Mouse (Mus musculus) neural tube, embryonic 12.5 days (tissue): ENCODE data around the gene Rcsd1. TPM values are rescaled to one million over a fixed set of nuclear protein-coding genes. Genes with fewer than 3 reads are reported as not detected.
A peak's percentile ranks its signal among the peaks of the same experiment; 100 is the strongest.

Experiments
- ATAC-seq: fragments of 200-750 bp; cut with Nextera tagmentation; 2 replicates; pipeline ENCODE4 v1.8.0; 2017; ENCODE audit warnings: low read depth, mild to moderate bottlenecking, moderate TSS enrichment, moderate library complexity; ENCODE audit not compliant: low FRiP score
- H3K27ac ChIP-seq: fragments of 300-500 bp; sonication (generic); 2 replicates; pipeline ENCODE4 v1.5.1; 2016
- H3K27me3 ChIP-seq: fragments of 300-500 bp; sonication (generic); replicated peaks from 2 replicates; pipeline ENCODE4 v1.6.1; 2016; ENCODE audit warnings: mild to moderate bottlenecking
- H3K36me3 ChIP-seq: fragments of 300-500 bp; sonication (generic); 2 replicates; pipeline ENCODE4 v1.6.1; 2016; ENCODE audit warnings: mild to moderate bottlenecking
- H3K4me1 ChIP-seq: fragments of 300-500 bp; sonication (generic); 2 replicates; pipeline ENCODE4 v1.6.1; 2016
- H3K4me2 ChIP-seq: fragments of 300-500 bp; sonication (generic); replicated peaks from 2 replicates; pipeline ENCODE4 v1.6.1; 2016; ENCODE audit warnings: mild to moderate bottlenecking
- H3K4me3 ChIP-seq: fragments of 300-500 bp; sonication (generic); 2 replicates; pipeline ENCODE4 v1.5.1; 2016
- H3K9ac ChIP-seq: fragments of 300-500 bp; sonication (generic); 2 replicates; pipeline ENCODE4 v1.6.1; 2016; ENCODE audit warnings: mild to moderate bottlenecking
- H3K9me3 ChIP-seq: fragments of 300-500 bp; sonication (generic); 2 replicates; pipeline ENCODE4 v1.6.1; 2016; ENCODE audit warnings: mild to moderate bottlenecking
- WGBS: fragments of 180-500 bp; shearing (Covaris S2); methylation state at CpG from one replicate; pipeline ENCODE4 v1.1.7; 2016; 5-methylcytosine and 5-hydroxymethylcytosine counted together
- polyA plus RNA-seq: library from polyadenylated mRNA; unstranded; fragments of >200 nt; fragmentation: Nextera tagmentation; extraction: Ambion mirVana; gene quantifications from 2 replicates; pipeline ENCODE4 v1.2.1, GENCODE M21; 2016

The Rcsd1 gene
- polyA plus RNA-seq, 1 experiment from 2014 or later: 15.2 TPM

DNA sequence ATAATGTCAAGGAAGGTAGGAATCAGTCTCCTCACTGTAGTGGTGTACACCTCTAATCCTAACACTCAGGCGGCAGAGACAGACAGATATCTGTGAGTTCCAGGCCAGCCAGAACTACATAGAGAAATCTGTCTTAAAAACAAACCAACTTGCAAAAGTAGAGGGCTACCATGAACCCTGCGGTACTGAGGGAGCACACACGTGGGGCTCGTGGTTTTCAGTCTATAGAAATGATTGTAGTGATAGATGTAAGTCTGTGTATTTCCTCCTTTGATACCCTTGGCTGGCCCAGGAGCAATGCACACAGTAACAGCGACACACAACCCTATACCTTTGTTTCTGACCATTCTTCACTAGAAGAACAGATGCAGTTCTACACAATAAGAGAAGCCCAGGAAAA lies 2.4 kb upstream of the Rcsd1 start:
- ATAC-seq: no peak
- Histone ChIP-seq H3K27me3 (peaks cover 21% of the 10 kb centered on the region), H3K4me3 (no peak overlapping the region), H3K27ac (no peak overlapping the region), H3K36me3 (no peaks in the 10 kb centered on the region), H3K9me3 (no peaks in the 10 kb centered on the region), H3K4me1 (peaks cover 15% of the 10 kb centered on the region), H3K4me2 (no peak overlapping the region), H3K9ac (no peak overlapping the region)
- 83% methylated on average over 5 of the region's 5 CpGs for WGBS

- Histone ChIP-seq H3K9ac (no peak overlapping the region), H3K4me2 (peak overlapping the region; percentile 100), H3K4me3 (no peak overlapping the region), H3K9me3 (no peaks in the 10 kb centered on the region), H3K4me1 (peaks cover 15% of the 10 kb centered on the region), H3K36me3 (no peaks in the 10 kb centered on the region), H3K27ac (no peak overlapping the region), H3K27me3 (peaks cover 41% of the 10 kb centered on the region)
- 36% methylated on average over 9 of the region's 9 CpGs for WGBS
- ATAC-seq: no peak
These were observed 724 bp downstream of the Rcsd1 start for GRCm38 (mm10) chr1:165708686-165709380.

DNA sequence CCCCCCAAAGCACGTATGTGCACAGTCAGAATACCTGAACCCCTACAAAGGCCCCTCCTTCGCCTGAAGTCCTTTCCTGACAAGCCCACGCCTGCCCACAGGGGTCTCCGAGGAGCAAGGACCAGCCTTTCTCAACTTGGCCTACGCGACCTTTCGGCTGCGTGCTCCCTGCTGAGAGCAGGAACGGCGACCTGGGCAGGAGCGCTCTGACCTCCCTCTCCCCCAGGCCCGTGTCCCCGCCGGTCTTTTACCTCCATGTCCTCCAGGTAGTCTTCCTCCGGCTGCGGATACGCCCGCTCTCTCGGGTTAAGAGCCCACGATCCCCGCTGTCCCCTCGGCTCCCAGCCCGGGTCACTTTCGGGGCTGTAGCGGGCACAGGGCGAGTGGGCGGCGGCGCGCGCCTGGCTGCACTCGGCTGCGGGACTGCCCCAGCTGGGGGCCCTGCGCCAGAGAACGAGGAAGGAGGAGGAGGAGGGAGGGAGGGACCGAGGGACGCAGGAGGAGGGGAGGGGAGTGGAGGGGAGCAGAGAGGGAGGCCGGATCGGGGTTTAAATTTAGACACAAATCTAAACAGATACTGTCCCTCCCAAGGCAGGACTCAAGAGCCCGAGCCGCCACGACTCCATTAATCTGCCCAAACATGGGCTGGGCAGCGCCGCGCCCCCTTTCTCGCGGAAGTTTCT lies 1.8 kb downstream of the Rcsd1 start:
- Histone ChIP-seq H3K27ac (no peak overlapping the region), H3K36me3 (no peaks in the 10 kb centered on the region), H3K9ac (peak overlapping the region; percentile 68), H3K4me3 (peak overlapping the region; percentile 61), H3K4me1 (peaks cover 19% of the 10 kb centered on the region), H3K27me3 (peaks cover 44% of the 10 kb centered on the region), H3K9me3 (no peaks in the 10 kb centered on the region), H3K4me2 (peak overlapping the region; percentile 100)
- ATAC-seq: peak; percentile 74
- under 1% methylated on average over 47 of the region's 47 CpGs for WGBS

DNA sequence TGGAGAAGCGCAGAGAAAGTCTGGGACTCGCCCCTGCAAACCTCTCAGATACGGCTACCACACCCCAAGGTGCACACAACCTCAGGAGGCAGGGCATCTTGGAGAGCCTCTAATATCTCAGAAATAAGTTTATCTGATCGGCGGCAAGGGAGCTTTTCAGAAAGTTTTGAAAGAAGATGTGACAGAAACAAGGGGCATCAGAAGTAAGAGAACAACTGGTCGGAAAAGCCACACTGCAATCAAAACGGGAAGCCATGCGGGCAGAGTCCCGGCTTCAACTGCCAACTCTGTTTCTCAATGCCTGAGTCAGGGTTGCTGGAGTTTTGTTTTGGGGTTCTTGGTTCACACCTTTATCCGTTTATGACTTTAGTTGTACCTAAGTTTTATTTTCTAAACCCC lies 2.3 kb downstream of the Rcsd1 start:
- H3K27me3 ChIP-seq: peaks cover 48% of the 10 kb centered on the region
- ATAC-seq: no peak
- H3K4me2 ChIP-seq: peak overlapping the region; percentile 100
- H3K9me3 ChIP-seq: no peaks in the 10 kb centered on the region
- H3K36me3 ChIP-seq: no peaks in the 10 kb centered on the region
- peak overlapping the region; percentile 61 for H3K4me3 ChIP-seq
- H3K27ac ChIP-seq: no peak overlapping the region
- peaks cover 23% of the 10 kb centered on the region for H3K4me1 ChIP-seq
- WGBS: 23% methylated on average over 10 of the region's 10 CpGs
- peak overlapping the region; percentile 68; the same call in 1 of the 2 replicates for H3K9ac ChIP-seq

- no peaks in the 10 kb centered on the region for H3K36me3 ChIP-seq
- H3K9ac ChIP-seq: no peak overlapping the region
- H3K9me3 ChIP-seq: no peaks in the 10 kb centered on the region
- H3K27ac ChIP-seq: no peak overlapping the region
- H3K4me1 ChIP-seq: peaks cover 23% of the 10 kb centered on the region
- H3K27me3 ChIP-seq: peaks cover 49% of the 10 kb centered on the region
- ATAC-seq: no peak
- WGBS: 77% methylated on average over 4 of the region's 4 CpGs
- H3K4me2 ChIP-seq: peak overlapping the region; percentile 100
- H3K4me3 ChIP-seq: no peak overlapping the region
These were observed 3.1 kb downstream of the Rcsd1 start for GRCm38 (mm10) chr1:165706492-165706891.

- WGBS: 86% methylated on average over 7 of the region's 7 CpGs
- no peak overlapping the region for H3K9ac ChIP-seq
- H3K4me3 ChIP-seq: no peak overlapping the region
- peak overlapping the region; percentile 100; the same call in 1 of the 2 replicates for H3K4me2 ChIP-seq
- no peak overlapping the region for H3K27ac ChIP-seq
- no peaks in the 10 kb centered on the region for H3K36me3 ChIP-seq
- peaks cover 51% of the 10 kb centered on the region for H3K27me3 ChIP-seq
- peaks cover 23% of the 10 kb centered on the region for H3K4me1 ChIP-seq
- ATAC-seq: no peak
- H3K9me3 ChIP-seq: no peaks in the 10 kb centered on the region
These were observed 3.6 kb downstream of the Rcsd1 start for GRCm38 (mm10) chr1:165705868-165706348.

- H3K4me3 ChIP-seq: no peak overlapping the region
- H3K27ac ChIP-seq: no peak overlapping the region
- H3K9ac ChIP-seq: no peak overlapping the region
- no peak overlapping the region for H3K4me2 ChIP-seq
- no peaks in the 10 kb centered on the region for H3K9me3 ChIP-seq
- ATAC-seq: no peak
- H3K4me1 ChIP-seq: peaks cover 23% of the 10 kb centered on the region
- H3K27me3 ChIP-seq: peaks cover 51% of the 10 kb centered on the region
- WGBS: 77% methylated on average over 6 of the region's 6 CpGs
- H3K36me3 ChIP-seq: no peaks in the 10 kb centered on the region
These were observed 4.2 kb downstream of the Rcsd1 start for GRCm38 (mm10) chr1:165705368-165705767.

GRCm38 (mm10) chr1:165704841-165705240 lies 4.7 kb downstream of the Rcsd1 start:
- Histone ChIP-seq H3K36me3 (no peaks in the 10 kb centered on the region), H3K4me1 (peaks cover 23% of the 10 kb centered on the region), H3K9ac (no peak overlapping the region), H3K27ac (no peak overlapping the region), H3K9me3 (no peaks in the 10 kb centered on the region), H3K27me3 (peaks cover 51% of the 10 kb centered on the region), H3K4me2 (no peak overlapping the region), H3K4me3 (no peak overlapping the region)
- ATAC-seq: no peak
- WGBS: 80% methylated on average over 3 of the region's 3 CpGs

- Histone ChIP-seq H3K4me1 (peaks cover 9% of the 10 kb centered on the region), H3K4me3 (no peak overlapping the region), H3K27me3 (peaks cover 35% of the 10 kb centered on the region), H3K36me3 (no peaks in the 10 kb centered on the region), H3K9me3 (no peaks in the 10 kb centered on the region), H3K9ac (0 out of 2 replicates have a peak overlapping the region, but pooled peaks have one; percentile 26), H3K27ac (no peak overlapping the region), H3K4me2 (peak overlapping the region; percentile 45)
- 14% methylated on average over 19 of the region's 19 CpGs for WGBS
- ATAC-seq: no peak
These were observed 7.1 kb downstream of the Rcsd1 start for GRCm38 (mm10) chr1:165702221-165703031.

DNA sequence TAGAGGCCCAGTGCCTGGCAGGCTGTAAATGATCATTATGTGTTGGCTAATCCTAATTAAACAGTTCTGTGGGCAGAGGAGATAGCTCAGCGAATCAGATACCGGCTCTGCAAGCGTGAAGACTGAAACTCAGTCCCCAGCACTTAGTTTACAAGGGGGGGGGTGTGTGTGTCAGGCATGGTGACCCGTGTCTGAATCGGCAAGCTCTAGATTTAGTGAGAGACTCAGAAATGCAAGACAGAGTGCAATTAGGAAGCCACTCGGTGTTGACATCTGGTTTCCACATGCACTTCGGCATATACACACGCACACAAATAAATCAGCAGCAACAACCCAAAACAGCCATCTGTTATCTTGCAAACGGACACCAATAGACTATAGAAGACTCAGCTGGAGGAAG lies 8.0 kb downstream of the Rcsd1 start:
- WGBS: 53% methylated on average over 9 of the region's 9 CpGs
- no peak for ATAC-seq

DNA sequence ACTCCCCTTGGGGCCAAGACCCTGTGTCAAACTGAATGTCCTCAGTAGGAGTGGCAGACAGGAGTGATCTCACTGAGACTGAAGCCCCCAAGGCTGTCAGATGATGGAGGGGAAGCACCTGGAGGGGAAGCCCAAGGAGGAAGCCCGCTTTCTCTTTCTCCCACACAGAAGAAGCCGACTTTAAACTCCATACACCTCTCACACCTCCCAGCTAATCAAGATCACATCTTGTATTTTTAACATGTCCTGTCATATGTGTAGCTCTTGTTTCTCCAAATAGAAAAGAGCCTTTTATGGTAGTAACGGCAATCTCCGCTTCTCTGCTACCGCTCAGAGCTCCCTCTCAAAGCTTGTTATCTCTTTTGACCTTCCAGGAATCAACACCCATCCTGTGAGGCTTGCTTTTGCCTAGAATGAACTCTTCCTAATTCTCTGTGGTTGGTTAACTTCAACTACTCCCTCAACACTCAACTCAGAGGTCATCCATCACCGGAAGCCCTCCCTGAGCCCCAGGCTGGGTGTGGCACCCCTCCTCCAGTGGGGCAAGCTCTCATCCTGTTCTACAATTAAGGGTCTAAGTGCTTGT lies 8.5 kb downstream of the Rcsd1 start:
- Histone ChIP-seq H3K9ac (no peak overlapping the region), H3K36me3 (no peaks in the 10 kb centered on the region), H3K4me3 (no peak overlapping the region), H3K27me3 (peaks cover 22% of the 10 kb centered on the region; the same call in 1 of the 2 replicates), H3K4me2 (no peak overlapping the region), H3K27ac (no peak overlapping the region), H3K9me3 (no peaks in the 10 kb centered on the region), H3K4me1 (peaks cover 8% of the 10 kb centered on the region)
- 65% methylated on average over 6 of the region's 6 CpGs for WGBS
- no peak for ATAC-seq

More for the DNA sequence above, 8.0 kb downstream of the Rcsd1 start:
- Histone ChIP-seq H3K4me2 (no peak overlapping the region), H3K27me3 (peaks cover 27% of the 10 kb centered on the region), H3K4me1 (peaks cover 8% of the 10 kb centered on the region), H3K4me3 (no peak overlapping the region), H3K9me3 (no peaks in the 10 kb centered on the region), H3K9ac (no peak overlapping the region), H3K36me3 (no peaks in the 10 kb centered on the region), H3K27ac (no peak overlapping the region)
